Mouse (Mus musculus) heart, embryonic 12.5 days (tissue): ENCODE measurements at regions not wholly inside any gene's neighbourhood (a gene's known extent, or its start where the extent isn't known, plus 50 kb on each side); places are given as distances from the start of the nearest gene placed in this dataset.
A peak's percentile ranks its signal among the peaks of the same experiment; 100 is the strongest.

Experiments
- ATAC-seq: fragments of 200-750 bp; cut with Nextera tagmentation; 2 replicates; pipeline ENCODE4 v1.8.0; 2017; ENCODE audit warnings: moderate TSS enrichment, moderate library complexity; ENCODE audit not compliant: insufficient number of reproducible peaks, low FRiP score
- H3K27ac ChIP-seq: fragments of 300-500 bp; sonication (generic); 2 replicates; pipeline ENCODE4 v1.5.1; 2016; ENCODE audit warnings: mild to moderate bottlenecking, moderate library complexity; ENCODE audit not compliant: poor library complexity, severe bottlenecking
- H3K27me3 ChIP-seq: fragments of 300-500 bp; sonication (generic); replicated peaks from 2 replicates; pipeline ENCODE4 v1.6.1; 2016; ENCODE audit warnings: mild to moderate bottlenecking, moderate library complexity
- H3K36me3 ChIP-seq: fragments of 300-500 bp; sonication (generic); 2 replicates; pipeline ENCODE4 v1.6.1; 2016; ENCODE audit warnings: mild to moderate bottlenecking, moderate library complexity
- H3K4me1 ChIP-seq: fragments of 300-500 bp; sonication (generic); replicated peaks from 2 replicates; pipeline ENCODE4 v1.6.1; 2016; ENCODE audit warnings: mild to moderate bottlenecking
- H3K4me2 ChIP-seq: fragments of 300-500 bp; sonication (generic); 2 replicates; pipeline ENCODE4 v1.6.1; 2016; ENCODE audit warnings: mild to moderate bottlenecking, moderate library complexity
- H3K4me3 ChIP-seq: fragments of 300-500 bp; sonication (generic); 2 replicates; pipeline ENCODE4 v1.5.1; 2016; ENCODE audit warnings: mild to moderate bottlenecking
- H3K9ac ChIP-seq: fragments of 300-500 bp; sonication (generic); 2 replicates; pipeline ENCODE4 v1.6.1; 2016; ENCODE audit warnings: mild to moderate bottlenecking, moderate library complexity
- H3K9me3 ChIP-seq: fragments of 300-500 bp; sonication (generic); replicated peaks from 2 replicates; pipeline ENCODE4 v1.6.1; 2016; ENCODE audit warnings: mild to moderate bottlenecking, moderate library complexity
- WGBS: fragments of 180-500 bp; shearing (Covaris S2); methylation state at CpG from one replicate; pipeline ENCODE4 v1.1.7; 2016; 5-methylcytosine and 5-hydroxymethylcytosine counted together

DNA sequence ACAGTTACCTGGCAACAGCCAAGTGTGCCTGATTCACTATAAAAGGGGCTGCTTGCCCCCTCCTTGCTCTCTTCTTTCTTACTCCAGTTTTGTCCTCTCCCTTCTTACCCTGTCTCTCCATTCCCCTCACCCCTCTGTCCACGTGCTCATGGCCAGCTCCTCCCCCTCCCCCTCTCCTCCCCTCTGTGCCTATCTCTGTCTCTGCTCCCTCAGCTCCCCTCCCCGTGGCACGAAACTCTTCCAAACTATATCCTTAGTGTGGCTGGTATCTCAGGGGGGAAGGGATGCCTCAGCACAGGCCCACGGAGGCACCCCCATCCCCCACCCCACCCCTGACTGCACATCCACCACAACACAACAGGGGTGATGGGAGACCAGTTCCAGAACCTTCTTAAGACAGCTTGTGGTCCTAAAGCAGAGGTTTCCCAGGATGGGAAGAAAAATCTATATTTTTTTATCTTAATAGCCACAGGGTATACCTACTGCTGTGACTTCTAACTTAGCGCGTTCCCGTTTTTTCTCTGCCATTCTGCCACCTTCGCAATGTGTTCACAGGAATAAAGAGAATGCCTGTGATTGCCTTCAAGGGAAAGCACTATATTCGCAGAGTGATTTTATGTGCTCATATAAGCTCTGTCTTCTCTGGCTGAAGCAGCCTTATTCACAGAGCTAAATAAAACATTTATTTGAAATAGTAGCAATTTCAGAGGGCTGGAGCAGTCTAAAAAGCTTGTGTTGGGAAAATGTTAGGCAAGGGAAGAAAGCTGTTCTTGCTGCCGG, 69.1 kb upstream of the Serp2 start:
- Histone ChIP-seq H3K9me3 (no peaks in the 10 kb centered on the region), H3K4me3 (no peak overlapping the region), H3K27me3 (no peaks in the 10 kb centered on the region), H3K9ac (no peak overlapping the region), H3K27ac (peak overlapping the region; percentile 81), H3K4me1 (peaks cover 52% of the 10 kb centered on the region), H3K4me2 (peak overlapping the region; percentile 20; the same call in 1 of the 2 replicates), H3K36me3 (no peaks in the 10 kb centered on the region)
- 57% methylated on average over 10 of the region's 10 CpGs for WGBS
- peak; percentile 46 for ATAC-seq

DNA sequence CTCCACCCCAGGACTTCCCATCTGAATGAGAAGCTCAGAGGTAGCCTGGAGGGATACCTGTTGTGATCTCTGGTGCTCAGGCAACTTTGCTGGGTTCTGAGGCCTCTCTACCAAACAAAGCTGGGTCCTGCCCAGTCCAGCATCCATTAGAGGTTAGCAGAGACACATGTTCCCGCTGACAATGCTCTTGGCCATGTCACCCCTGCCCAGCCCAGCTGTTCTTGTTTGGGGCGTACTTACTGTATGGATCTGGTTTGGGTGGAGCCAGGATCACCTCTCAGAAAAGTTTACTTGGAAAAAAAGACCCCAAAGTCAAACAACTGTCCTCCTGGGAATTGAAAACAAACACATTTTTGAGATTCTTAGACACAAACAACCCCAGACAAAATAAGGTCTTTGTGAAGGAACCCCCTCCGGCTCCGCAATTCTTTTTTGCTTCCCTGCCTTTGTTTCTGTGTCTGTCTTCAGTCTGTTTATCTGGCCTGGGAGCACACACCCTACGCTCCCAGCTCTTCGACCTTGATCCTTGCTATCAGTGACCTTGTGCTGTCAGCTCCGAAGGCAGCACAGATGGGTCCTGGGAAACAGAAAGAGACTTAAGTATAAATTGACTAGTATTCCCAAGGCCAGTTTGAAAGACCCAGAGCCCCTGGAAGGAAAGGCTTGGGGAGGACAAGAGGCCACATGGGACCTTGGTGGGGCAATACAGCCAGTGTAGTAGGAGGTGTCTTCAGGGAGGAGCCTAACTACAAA, 68.1 kb upstream of the Serp2 start:
- H3K9me3 ChIP-seq = no peaks in the 10 kb centered on the region
- no peaks in the 10 kb centered on the region for H3K27me3 ChIP-seq
- H3K4me3 ChIP-seq = no peak overlapping the region
- H3K9ac ChIP-seq = no peak overlapping the region
- peak overlapping the region; percentile 81 for H3K27ac ChIP-seq
- peak; percentile 23; the same call in 1 of the 2 replicates for ATAC-seq
- WGBS = 33% methylated on average over 7 of the region's 7 CpGs
- no peaks in the 10 kb centered on the region for H3K36me3 ChIP-seq
- H3K4me2 ChIP-seq = peak overlapping the region; percentile 20; the same call in 1 of the 2 replicates
- peaks cover 43% of the 10 kb centered on the region for H3K4me1 ChIP-seq

GRCm38 (mm10) chr14:76623371-76623988, 66.8 kb upstream of the Serp2 start:
- WGBS = 23% methylated on average over 10 of the region's 10 CpGs
- H3K27ac ChIP-seq = peak overlapping the region; percentile 76
- H3K4me1 ChIP-seq = peaks cover 43% of the 10 kb centered on the region
- H3K9ac ChIP-seq = no peak overlapping the region; the same call in 1 of the 2 replicates
- H3K4me3 ChIP-seq = no peak overlapping the region
- H3K9me3 ChIP-seq = no peaks in the 10 kb centered on the region
- peak overlapping the region; percentile 37 for H3K4me2 ChIP-seq
- no peaks in the 10 kb centered on the region for H3K36me3 ChIP-seq
- no peaks in the 10 kb centered on the region for H3K27me3 ChIP-seq
- ATAC-seq = no peak

GRCm38 (mm10) chr14:76622634-76623291, 66.1 kb upstream of the Serp2 start:
- no peak overlapping the region for H3K4me3 ChIP-seq
- peaks cover 43% of the 10 kb centered on the region for H3K4me1 ChIP-seq
- H3K9ac ChIP-seq = peak overlapping the region; percentile 44; the same call in 1 of the 2 replicates
- H3K36me3 ChIP-seq = no peaks in the 10 kb centered on the region
- peak overlapping the region; percentile 37 for H3K4me2 ChIP-seq
- 9% methylated on average over 11 of the region's 11 CpGs for WGBS
- no peaks in the 10 kb centered on the region for H3K9me3 ChIP-seq
- peak; percentile 31; the same call in 1 of the 2 replicates for ATAC-seq
- H3K27ac ChIP-seq = peak overlapping the region; percentile 76
- H3K27me3 ChIP-seq = no peaks in the 10 kb centered on the region

- H3K27me3 ChIP-seq = no peaks in the 10 kb centered on the region
- H3K9me3 ChIP-seq = no peaks in the 10 kb centered on the region
- H3K4me1 ChIP-seq = peaks cover 30% of the 10 kb centered on the region
- H3K9ac ChIP-seq = no peak overlapping the region
- ATAC-seq = no peak
- H3K4me3 ChIP-seq = no peak overlapping the region
- no peak overlapping the region for H3K4me2 ChIP-seq
- 74% methylated on average over 7 of the region's 7 CpGs for WGBS
- H3K27ac ChIP-seq = no peak overlapping the region
- no peaks in the 10 kb centered on the region for H3K36me3 ChIP-seq
Observed at GRCm38 (mm10) chr14:76619038-76619409, 62.3 kb upstream of the Serp2 start.

DNA sequence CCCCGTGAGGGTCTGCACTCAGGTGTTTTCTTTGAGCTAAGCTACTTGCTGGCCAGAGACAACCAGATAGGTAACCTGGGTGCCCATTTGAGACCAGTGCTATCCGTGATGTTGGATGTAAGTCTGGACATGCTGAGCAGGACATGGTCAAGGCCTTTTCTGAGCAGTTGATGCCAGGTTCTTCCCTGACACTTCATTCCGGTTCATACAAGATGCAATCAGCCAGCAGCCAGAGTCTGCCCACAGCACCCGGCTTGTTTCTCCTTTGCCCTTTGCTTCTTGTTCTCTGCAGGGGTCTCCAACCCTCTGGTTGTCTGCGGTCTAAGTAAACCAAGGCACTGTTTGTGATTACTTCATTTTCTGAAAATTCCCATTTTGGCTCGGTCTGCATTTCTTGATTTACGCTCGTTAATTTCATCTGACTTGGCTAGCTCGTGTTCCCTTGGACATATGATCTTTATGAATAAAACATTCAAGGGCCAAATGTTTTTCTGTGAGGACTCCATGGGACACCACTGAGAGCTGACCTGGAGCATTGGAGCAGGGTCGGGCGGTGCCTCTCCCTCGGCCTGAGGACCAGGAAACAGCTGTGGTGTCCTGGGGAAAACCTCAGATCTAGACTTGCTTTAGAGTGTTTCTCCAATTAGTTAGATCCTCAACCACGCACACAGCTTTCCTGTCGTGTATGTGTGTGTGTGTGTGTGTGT, 61.8 kb upstream of the Serp2 start:
- Histone ChIP-seq H3K27ac (no peak overlapping the region), H3K36me3 (no peaks in the 10 kb centered on the region), H3K4me2 (no peak overlapping the region), H3K4me3 (no peak overlapping the region), H3K9ac (no peak overlapping the region), H3K4me1 (peaks cover 25% of the 10 kb centered on the region), H3K9me3 (no peaks in the 10 kb centered on the region), H3K27me3 (no peaks in the 10 kb centered on the region)
- no peak for ATAC-seq
- 77% methylated on average over 14 of the region's 14 CpGs for WGBS

GRCm38 (mm10) chr14:76617889-76618288, 61.2 kb upstream of the Serp2 start:
- H3K4me3 ChIP-seq = no peak overlapping the region
- H3K4me2 ChIP-seq = no peak overlapping the region
- H3K36me3 ChIP-seq = no peaks in the 10 kb centered on the region
- WGBS = 78% methylated on average over 1 of the region's 1 CpGs
- H3K27me3 ChIP-seq = no peaks in the 10 kb centered on the region
- no peak for ATAC-seq
- H3K4me1 ChIP-seq = peaks cover 19% of the 10 kb centered on the region
- no peak overlapping the region for H3K27ac ChIP-seq
- H3K9me3 ChIP-seq = no peaks in the 10 kb centered on the region
- no peak overlapping the region for H3K9ac ChIP-seq

DNA sequence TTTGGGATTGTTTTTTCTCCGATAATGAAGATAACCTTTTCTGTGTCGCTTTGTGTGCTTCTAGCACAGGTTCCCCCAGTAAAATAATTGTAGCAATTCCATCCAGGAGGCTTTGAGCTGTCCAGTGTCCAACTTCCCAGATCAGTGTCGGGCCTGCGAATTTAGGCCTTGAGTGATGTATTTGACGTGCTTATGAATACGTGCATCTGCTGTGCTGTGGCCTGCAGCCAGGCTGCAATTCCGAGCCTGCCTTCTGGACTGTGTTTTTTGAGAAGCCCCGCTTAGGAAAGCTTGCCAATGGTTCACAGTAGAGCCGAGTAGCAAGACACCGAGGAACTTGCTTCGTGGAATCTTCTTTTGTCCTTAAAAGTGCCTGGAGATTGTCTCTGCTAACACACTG, 60.8 kb upstream of the Serp2 start:
- Histone ChIP-seq H3K9me3 (no peaks in the 10 kb centered on the region), H3K9ac (no peak overlapping the region), H3K27ac (no peak overlapping the region), H3K27me3 (no peaks in the 10 kb centered on the region), H3K4me2 (no peak overlapping the region), H3K36me3 (no peaks in the 10 kb centered on the region), H3K4me3 (no peak overlapping the region), H3K4me1 (peaks cover 14% of the 10 kb centered on the region)
- no peak for ATAC-seq
- WGBS = 61% methylated on average over 11 of the region's 11 CpGs

DNA sequence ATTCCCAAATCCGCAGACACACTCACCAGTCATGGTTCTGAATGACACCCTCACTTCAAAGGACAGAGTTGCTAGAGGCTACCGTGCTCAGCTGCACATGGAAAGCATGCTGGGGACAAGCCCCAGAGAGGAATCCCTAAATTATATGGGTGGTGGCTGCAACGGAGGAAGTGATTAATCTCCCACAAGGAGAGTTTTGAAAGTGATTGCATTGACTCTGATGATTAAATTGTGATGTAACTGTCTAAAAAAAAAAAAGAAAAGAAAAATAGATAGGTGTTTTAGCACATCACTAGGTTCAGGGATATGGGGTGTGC, 59.6 kb upstream of the Serp2 start:
- 31% methylated on average over 3 of the region's 3 CpGs for WGBS
- Histone ChIP-seq H3K27ac (no peak overlapping the region), H3K4me2 (no peak overlapping the region), H3K4me1 (peaks cover 13% of the 10 kb centered on the region), H3K9me3 (no peaks in the 10 kb centered on the region), H3K36me3 (no peaks in the 10 kb centered on the region), H3K9ac (no peak overlapping the region), H3K4me3 (no peak overlapping the region), H3K27me3 (no peaks in the 10 kb centered on the region)
- ATAC-seq = no peak

DNA sequence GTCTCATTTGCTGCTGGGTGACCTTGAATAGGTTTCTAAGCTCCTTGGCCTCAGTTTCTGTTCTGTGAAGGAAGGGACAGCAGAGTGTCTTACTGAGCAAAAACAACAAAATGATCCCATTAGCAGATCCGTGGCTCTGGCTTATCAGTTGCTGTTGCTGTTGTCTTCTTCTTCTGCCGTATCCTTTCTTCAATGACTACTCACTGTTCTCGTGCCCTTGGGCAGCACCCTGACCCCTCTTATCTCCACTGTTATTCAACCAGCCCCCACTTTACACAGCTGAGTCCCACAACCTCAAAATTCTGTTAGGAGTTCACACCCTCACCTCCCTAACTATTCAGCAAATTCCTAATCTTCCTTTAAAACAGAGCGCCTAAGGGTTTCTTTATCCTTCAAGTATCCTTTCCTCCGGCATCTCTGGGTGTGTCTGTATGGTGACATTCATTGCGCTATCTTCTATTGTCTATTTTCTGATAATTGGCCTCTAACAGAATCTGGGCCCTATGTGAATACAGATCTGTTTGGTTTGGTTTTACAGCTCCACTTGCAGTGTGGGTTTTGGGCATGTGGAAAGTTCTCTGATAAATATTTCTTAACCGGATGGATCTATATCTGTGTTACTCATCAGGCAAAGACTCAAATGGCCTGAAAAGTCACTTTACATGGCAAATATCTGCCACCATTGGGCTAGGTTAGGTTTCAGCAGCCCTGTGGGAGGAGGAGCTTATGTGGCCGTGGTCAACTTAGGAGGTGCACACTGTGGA, 59.1 kb upstream of the Serp2 start:
- Histone ChIP-seq H3K27ac (no peak overlapping the region), H3K9ac (no peak overlapping the region), H3K4me1 (peaks cover 19% of the 10 kb centered on the region), H3K9me3 (no peaks in the 10 kb centered on the region), H3K4me2 (no peak overlapping the region), H3K4me3 (no peak overlapping the region), H3K27me3 (no peaks in the 10 kb centered on the region), H3K36me3 (no peaks in the 10 kb centered on the region)
- 42% methylated on average over 8 of the region's 8 CpGs for WGBS
- ATAC-seq = no peak
